Mouse (Mus musculus) heart, embryonic 14.5 days (tissue): Measurements from ENCODE around the gene Lbr. TPM values are rescaled to one million over a fixed set of nuclear protein-coding genes. Genes with fewer than 3 reads are reported as not detected.
"Not testable (repeated sequence)": the region's sequence is repeated elsewhere in the genome, so short reads cannot be mapped to it uniquely, and the experiment has no call there.

ENCODE experiments used
- ATAC-seq: fragments of 200-750 bp; cut with Nextera tagmentation; 2 replicates; pipeline ENCODE4 v1.8.0; 2017; ENCODE audit warnings: low read depth, moderate TSS enrichment; ENCODE audit not compliant: insufficient number of reproducible peaks, insufficient read depth, low FRiP score
- H3K27ac ChIP-seq, 2 experiments: fragments of 200-500 bp in 1 of 2; fragments of 300-500 bp in 1 of 2; sonication (generic) in 1 of 2; replicated peaks in 1 of 2; 2 replicates each; pipeline ENCODE4 v1.5.1; 2012 to 2014; ENCODE audit warnings: low read depth in 2 of 2, low read length in 2 of 2, control low read depth in 1 of 2, mild to moderate bottlenecking in 1 of 2, mixed read lengths in 1 of 2; ENCODE audit not compliant: control insufficient read depth in 1 of 2, insufficient read depth in 1 of 2
- H3K27me3 ChIP-seq: fragments of 300-500 bp; sonication (generic); 2 replicates; pipeline ENCODE4 v1.6.1; 2014; ENCODE audit warnings: mild to moderate bottlenecking, low read length, control low read depth; ENCODE audit not compliant: control insufficient read depth, insufficient read depth
- H3K36me3 ChIP-seq: fragments of 300-500 bp; sonication (generic); 2 replicates; pipeline ENCODE4 v1.6.1; 2014; ENCODE audit warnings: mild to moderate bottlenecking, control low read depth, low read length, mixed read lengths; ENCODE audit not compliant: control insufficient read depth, insufficient read depth
- H3K4me1 ChIP-seq, 2 experiments: fragments of 200-500 bp in 1 of 2; fragments of 300-500 bp in 1 of 2; sonication (generic) in 1 of 2; 2 replicates each; pipeline ENCODE4 v1.6.1; 2012 to 2014; ENCODE audit warnings: low read length in 2 of 2, control low read depth in 1 of 2, mixed read lengths in 1 of 2; ENCODE audit not compliant: control insufficient read depth in 2 of 2, insufficient read depth in 2 of 2
- H3K4me2 ChIP-seq: fragments of 300-500 bp; sonication (generic); 2 replicates; pipeline ENCODE4 v1.6.1; 2014; ENCODE audit warnings: mild to moderate bottlenecking, low read length
- H3K4me3 ChIP-seq, 2 experiments: fragments of 200-500 bp in 1 of 2; fragments of 300-500 bp in 1 of 2; sonication (generic) in 1 of 2; 2 replicates each; pipeline ENCODE4 v1.5.1; 2012 to 2014; ENCODE audit warnings: low read length in 2 of 2, mild to moderate bottlenecking in 2 of 2, control low read depth in 1 of 2, low read depth in 1 of 2, moderate library complexity in 1 of 2; ENCODE audit not compliant: control insufficient read depth in 1 of 2, insufficient read depth in 1 of 2
- H3K9ac ChIP-seq: fragments of 300-500 bp; sonication (generic); 2 replicates; pipeline ENCODE4 v1.6.1; 2014; ENCODE audit warnings: mild to moderate bottlenecking, low read length
- H3K9me3 ChIP-seq: fragments of 300-500 bp; sonication (generic); 2 replicates; pipeline ENCODE4 v1.6.1; 2016; ENCODE audit warnings: low read length, control low read depth; ENCODE audit not compliant: control insufficient read depth
- WGBS: fragments of 180-500 bp; shearing (Covaris S2); extraction: QIAGEN DNeasy Blood & Tissue Kit; methylation state at CpG from one replicate; pipeline ENCODE4 v1.1.7; 2014; 5-methylcytosine and 5-hydroxymethylcytosine counted together
- polyA plus RNA-seq: library from polyadenylated mRNA; unstranded; fragments of >200 nt; fragmentation: Nextera tagmentation; extraction: Ambion mirVana; gene quantifications from 2 replicates; pipeline ENCODE4 v1.2.1, GENCODE M21; 2014

Lbr gene
- polyA plus RNA-seq, 1 experiment from 2014 or later = 65.0 TPM

DNA sequence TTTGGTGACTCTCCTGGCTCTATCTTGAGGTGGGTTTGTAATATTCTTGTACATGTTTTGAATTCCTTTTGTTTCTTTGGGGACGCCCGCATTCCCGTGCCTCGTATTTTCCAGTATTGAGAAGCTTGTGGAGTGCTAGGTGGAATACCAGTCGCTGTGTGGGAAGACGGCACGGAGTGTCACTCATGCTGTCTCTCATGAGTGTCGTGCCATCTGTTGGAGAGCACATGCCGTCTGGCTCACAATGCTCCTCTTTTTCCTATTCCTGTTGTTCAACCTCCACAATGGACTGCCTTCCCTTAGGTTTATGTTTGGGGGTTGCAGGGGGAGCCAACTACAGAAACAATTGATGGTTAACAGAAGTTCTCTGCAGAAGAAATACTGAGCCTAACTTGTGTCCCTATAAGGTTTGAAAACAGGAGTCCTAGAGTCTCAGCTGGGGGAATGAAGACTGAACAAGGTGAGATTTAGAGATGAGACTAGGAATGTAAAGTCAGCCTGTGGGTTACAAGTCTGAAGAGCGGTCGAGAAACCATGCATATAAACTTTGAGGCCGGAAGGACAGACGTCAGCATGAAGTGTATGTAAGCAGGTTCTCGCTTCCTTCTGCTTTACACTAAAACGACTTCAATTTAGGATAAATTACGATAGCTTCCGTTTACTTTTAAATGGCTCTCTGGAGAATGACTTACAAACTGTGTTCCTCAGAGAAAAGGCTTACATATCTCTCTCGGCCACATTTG is 31.2 kb downstream of the Lbr start:
- Histone ChIP-seq H3K4me1 (no peaks in the 10 kb centered on the region), H3K27ac (no peak overlapping the region), H3K9me3 (no peaks in the 10 kb centered on the region), H3K9ac (no peak overlapping the region), H3K27me3 (no peaks in the 10 kb centered on the region), H3K4me3 (no peak overlapping the region), H3K4me2 (no peak overlapping the region), H3K36me3 (peaks cover 34% of the 10 kb centered on the region)
- no peak for ATAC-seq
- WGBS = 87% methylated on average over 18 of the region's 18 CpGs

GRCm38 (mm10) chr1:181800667-181801066 is 42.2 kb downstream of the Lbr start:
- 84% methylated on average over 4 of the region's 4 CpGs for WGBS
- no peak for ATAC-seq
- Histone ChIP-seq H3K36me3 (no peaks in the 10 kb centered on the region), H3K4me1 (no peaks in the 10 kb centered on the region), H3K9ac (no peak overlapping the region), H3K27ac (no peak overlapping the region), H3K27me3 (no peaks in the 10 kb centered on the region), H3K9me3 (no peaks in the 10 kb centered on the region), H3K4me2 (no peak overlapping the region), H3K4me3 (no peak overlapping the region)

GRCm38 (mm10) chr1:181799911-181800310 is 42.9 kb downstream of the Lbr start:
- Histone ChIP-seq H3K4me2 (no peak overlapping the region), H3K4me3 (no peak overlapping the region), H3K27me3 (no peaks in the 10 kb centered on the region), H3K9ac (no peak overlapping the region), H3K4me1 (no peaks in the 10 kb centered on the region), H3K36me3 (no peaks in the 10 kb centered on the region), H3K27ac (no peak overlapping the region), H3K9me3 (no peaks in the 10 kb centered on the region)
- 66% methylated on average over 3 of the region's 3 CpGs for WGBS
- no peak for ATAC-seq

DNA sequence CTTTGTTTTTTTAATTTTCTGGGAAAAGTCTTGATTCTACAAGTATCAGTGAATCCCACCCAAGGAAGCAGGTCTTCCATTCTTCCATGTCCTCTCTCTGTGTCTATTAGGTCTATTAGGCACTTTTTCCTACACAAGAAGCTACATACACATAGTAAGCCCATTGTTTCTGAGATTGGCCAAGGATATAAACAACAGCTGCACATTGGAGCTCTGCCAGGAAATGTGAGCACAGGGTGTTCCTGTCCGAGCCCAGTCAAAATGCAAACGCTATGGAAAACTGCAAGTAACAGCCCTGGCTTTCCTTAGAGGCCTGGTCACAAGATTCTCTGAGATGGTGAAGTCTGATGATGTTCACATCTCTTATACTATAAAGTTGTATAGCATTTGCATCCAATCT is 49.3 kb downstream of the Lbr start:
- H3K4me3 ChIP-seq = no peak overlapping the region
- H3K27ac ChIP-seq = peak overlapping the region in 1 of 2 experiments; percentile 24; a peak in 1 of 4 replicates
- no peak overlapping the region for H3K9ac ChIP-seq
- WGBS = 43% methylated on average over 2 of the region's 2 CpGs
- H3K4me2 ChIP-seq = no peak overlapping the region
- H3K4me1 ChIP-seq = peaks cover 2 to 3% of the 10 kb centered on the region in 2 experiments; a peak in 2 of 4 replicates
- H3K27me3 ChIP-seq = no peaks in the 10 kb centered on the region
- H3K36me3 ChIP-seq = no peaks in the 10 kb centered on the region
- no peaks in the 10 kb centered on the region for H3K9me3 ChIP-seq
- ATAC-seq = no peak

- WGBS = 39% methylated on average over 6 of the region's 6 CpGs
- no peak overlapping the region for H3K9ac ChIP-seq
- no peak overlapping the region for H3K4me2 ChIP-seq
- peaks cover 2 to 3% of the 10 kb centered on the region in 2 experiments; a peak in 2 of 4 replicates for H3K4me1 ChIP-seq
- ATAC-seq = no peak
- peaks cover 7% of the 10 kb centered on the region for H3K9me3 ChIP-seq
- no peaks in the 10 kb centered on the region for H3K36me3 ChIP-seq
- H3K27me3 ChIP-seq = no peaks in the 10 kb centered on the region
- no peak overlapping the region for H3K27ac ChIP-seq
- no peak overlapping the region for H3K4me3 ChIP-seq
These were observed 52.9 kb downstream of the Lbr start for GRCm38 (mm10) chr1:181789952-181790351.

GRCm38 (mm10) chr1:181782600-181782999 is 60.2 kb downstream of the Lbr start:
- not testable (repeated sequence) for H3K4me1 ChIP-seq, H3K27me3 ChIP-seq, H3K4me2 ChIP-seq, H3K9ac ChIP-seq, H3K36me3 ChIP-seq, H3K27ac ChIP-seq, H3K4me3 ChIP-seq, H3K9me3 ChIP-seq, ATAC-seq
- 96% methylated on average over 11 of the region's 11 CpGs for WGBS

- Histone ChIP-seq H3K4me3 (no peak overlapping the region), H3K4me2 (no peak overlapping the region), H3K9me3 (no peaks in the 10 kb centered on the region), H3K36me3 (no peaks in the 10 kb centered on the region), H3K27ac (no peak overlapping the region), H3K4me1 (no peaks in the 10 kb centered on the region), H3K27me3 (no peaks in the 10 kb centered on the region), H3K9ac (no peak overlapping the region)
- no peak for ATAC-seq
- WGBS = 57% methylated on average over 1 of the region's 1 CpGs
These were observed 66.3 kb downstream of the Lbr start for GRCm38 (mm10) chr1:181776541-181776940.

- WGBS = 93% methylated on average over 3 of the region's 3 CpGs
- no peak overlapping the region for H3K4me2 ChIP-seq
- no peaks in the 10 kb centered on the region for H3K36me3 ChIP-seq
- H3K4me3 ChIP-seq = no peak overlapping the region
- ATAC-seq = no peak
- H3K4me1 ChIP-seq = no peaks in the 10 kb centered on the region
- H3K9ac ChIP-seq = no peak overlapping the region
- no peaks in the 10 kb centered on the region for H3K9me3 ChIP-seq
- H3K27me3 ChIP-seq = no peaks in the 10 kb centered on the region
- no peak overlapping the region for H3K27ac ChIP-seq
These were observed 71.0 kb downstream of the Lbr start for GRCm38 (mm10) chr1:181771871-181772270.
